Mouse (Mus musculus): ENCODE data around the gene Wdr70.

The Wdr70 gene

GRCm38 (mm10) chr15:8027503-8027902 lies 71.5 kb downstream of the Wdr70 start:
- DNase-seq = no peak

- no peak for DNase-seq
These were observed 87.6 kb downstream of the Wdr70 start for GRCm38 (mm10) chr15:8011418-8011817.

GRCm38 (mm10) chr15:8007413-8007812 lies 91.6 kb downstream of the Wdr70 start:
- no peak for DNase-seq

GRCm38 (mm10) chr15:8006056-8006455 lies 93.0 kb downstream of the Wdr70 start:
- no peak for DNase-seq

GRCm38 (mm10) chr15:8005506-8005905 lies 93.5 kb downstream of the Wdr70 start:
- DNase-seq = peak; percentile 37 to 48

- no peak for DNase-seq
These were observed 95.2 kb downstream of the Wdr70 start for GRCm38 (mm10) chr15:8003789-8004188.

- DNase-seq = peak in 1 of 2 experiments; percentile 31
These were observed 100.0 kb downstream of the Wdr70 start for GRCm38 (mm10) chr15:7998843-7999546.

- DNase-seq = no peak
These were observed 100.9 kb downstream of the Wdr70 start for GRCm38 (mm10) chr15:7998095-7998494.

GRCm38 (mm10) chr15:7993721-7994120 lies 105.3 kb downstream of the Wdr70 start:
- DNase-seq = no peak

- no peak for DNase-seq
These were observed 108.9 kb downstream of the Wdr70 start for GRCm38 (mm10) chr15:7990101-7990500.

- DNase-seq = no peak
These were observed 111.6 kb downstream of the Wdr70 start for GRCm38 (mm10) chr15:7987374-7987773.

GRCm38 (mm10) chr15:7986274-7986673 lies 112.7 kb downstream of the Wdr70 start:
- no peak for DNase-seq

- DNase-seq = no peak
These were observed 120.4 kb downstream of the Wdr70 start for GRCm38 (mm10) chr15:7978640-7979039.

GRCm38 (mm10) chr15:7976775-7977174 lies 122.2 kb downstream of the Wdr70 start:
- no peak for DNase-seq

GRCm38 (mm10) chr15:7974368-7974767 lies 124.6 kb downstream of the Wdr70 start:
- DNase-seq = no peak

- DNase-seq = no peak
These were observed 126.5 kb downstream of the Wdr70 start for GRCm38 (mm10) chr15:7972528-7972927.

- DNase-seq = no peak
These were observed 136.2 kb downstream of the Wdr70 start for GRCm38 (mm10) chr15:7962786-7963185.

GRCm38 (mm10) chr15:7961489-7961888 lies 137.5 kb downstream of the Wdr70 start:
- DNase-seq = no peak

- DNase-seq = no peak
These were observed 142.1 kb downstream of the Wdr70 start for GRCm38 (mm10) chr15:7956899-7957298.

- DNase-seq = no peak
These were observed 148.4 kb downstream of the Wdr70 start for GRCm38 (mm10) chr15:7950561-7950960.

- DNase-seq = no peak
These were observed 157.3 kb downstream of the Wdr70 start for GRCm38 (mm10) chr15:7941690-7942089.

GRCm38 (mm10) chr15:7935571-7936165 lies 163.3 kb downstream of the Wdr70 start:
- no peak for DNase-seq

- peak in 1 of 2 experiments; percentile 22 for DNase-seq
These were observed 164.4 kb downstream of the Wdr70 start for GRCm38 (mm10) chr15:7934580-7934979.

- peak; percentile 52 to 69 for DNase-seq
These were observed 164.9 kb downstream of the Wdr70 start for GRCm38 (mm10) chr15:7934105-7934504.

- peak; percentile 58 to 79 for DNase-seq
These were observed 167.4 kb downstream of the Wdr70 start for GRCm38 (mm10) chr15:7931605-7932008.
